In the genomic region with DNA sequence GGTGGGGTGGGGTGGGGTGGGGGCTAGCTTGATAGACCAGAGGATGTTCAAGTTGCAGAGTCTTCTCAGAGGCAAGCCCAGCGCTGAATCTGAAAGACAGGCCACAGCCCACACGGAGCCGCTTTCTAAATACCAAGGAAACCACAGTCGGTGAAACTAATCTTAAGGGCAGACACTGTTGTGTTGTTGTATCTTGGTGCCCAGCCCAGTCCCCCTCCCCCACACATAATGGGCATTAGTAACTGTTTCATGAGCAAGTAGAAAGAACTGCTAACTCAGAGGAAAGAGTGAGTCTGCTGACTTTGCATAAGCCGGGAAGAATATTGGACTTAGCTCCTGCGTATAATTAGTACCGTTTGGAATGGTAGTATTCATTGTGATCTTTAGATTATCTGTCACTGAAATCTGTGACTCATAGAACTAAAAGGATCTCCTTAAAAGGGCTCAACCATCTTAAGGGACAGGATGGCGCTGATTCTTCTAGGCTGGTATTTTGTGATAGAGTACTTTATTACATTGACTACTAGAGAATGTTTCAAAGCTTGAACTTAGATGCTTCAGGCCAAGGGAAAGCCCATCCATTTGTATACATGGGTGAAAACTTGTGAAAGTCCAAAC, we compare ENCODE assay signal across 14 mouse cellular contexts. TPM values are rescaled to one million over a fixed set of nuclear protein-coding genes. Genes with fewer than 3 reads are reported as not detected.
DNase-seq lines count a peak whose midpoint lies in the region; ATAC-seq and TF ChIP-seq lines count a peak whose summit lies in the region.
"Had no signal": no experiment of that assay in that cellular context is flagged by ENCODE, and none has a peak within 500 bp of the region (broad histone marks: within the 10 kb centered on the region; RNA-seq: fewer than 3 reads in every experiment).

No protein-coding gene starts in this region.

- DNase-seq in hindbrain, postnatal 0 days (ENCODE audit: low spot score): peak; percentile 33
- peak; percentile 52 for DNase-seq in CD4-positive, CD25-positive, alpha-beta regulatory T cell, adult 2 months (ENCODE audit: low read depth, low spot score)
- peak; percentile 83 to 88 for DNase-seq in kidney, postnatal 36 days
- no peak for DNase-seq in ovary, postnatal 14 days (ENCODE audit: low spot score)
- no peak for DNase-seq in midbrain, embryonic 10.5 days (ENCODE audit: low spot score)
- DNase-seq in liver: no peak
- DNase-seq: adrenal gland, adult 8-10 months; heart, postnatal 36 days had no signal

- no peak overlapping the region for H3K4me3 ChIP-seq in hindbrain, postnatal 0 days (ENCODE audit: low read length)
- no peak overlapping the region for H3K4me3 ChIP-seq in hindbrain, embryonic 13.5 days
- no peak overlapping the region for H3K4me3 ChIP-seq in embryonic facial prominence, embryonic 15.5 days (replicated peaks)
- H3K4me3 ChIP-seq in midbrain, embryonic 10.5 days: no peak overlapping the region
- H3K4me3 ChIP-seq: liver, embryonic 15.5 days had no signal

- H3K27me3 ChIP-seq in hindbrain, postnatal 0 days (ENCODE audit: insufficient read depth, low read length): no peaks in the 10 kb centered on the region
- no peaks in the 10 kb centered on the region for H3K27me3 ChIP-seq in hindbrain, embryonic 13.5 days
- H3K27me3 ChIP-seq in embryonic facial prominence, embryonic 15.5 days: no peaks in the 10 kb centered on the region
- H3K27me3 ChIP-seq in midbrain, embryonic 10.5 days (ENCODE audit: low read depth, poor library complexity, severe bottlenecking): no peaks in the 10 kb centered on the region
- H3K27me3 ChIP-seq: liver, embryonic 15.5 days; Patski had no signal

- 63% methylated on average over 8 of the region's 8 CpGs for WGBS in hindbrain, postnatal 0 days
- 89% methylated on average over 8 of the region's 8 CpGs for WGBS in hindbrain, embryonic 13.5 days
- WGBS in embryonic facial prominence, embryonic 15.5 days: 53% methylated on average over 8 of the region's 8 CpGs
- WGBS in midbrain, embryonic 10.5 days: 92% methylated on average over 8 of the region's 8 CpGs

- no peak overlapping the region for H3K4me2 ChIP-seq in hindbrain, postnatal 0 days (ENCODE audit: low read depth, low read length)
- H3K4me2 ChIP-seq in hindbrain, embryonic 13.5 days: no peak overlapping the region
- no peak overlapping the region for H3K4me2 ChIP-seq in embryonic facial prominence, embryonic 15.5 days (replicated peaks)
- H3K4me2 ChIP-seq: liver, embryonic 15.5 days had no signal

- H3K9me3 ChIP-seq in hindbrain, postnatal 0 days (ENCODE audit: low read length): no peaks in the 10 kb centered on the region
- H3K9me3 ChIP-seq in hindbrain, embryonic 13.5 days: no peaks in the 10 kb centered on the region
- H3K9me3 ChIP-seq in embryonic facial prominence, embryonic 15.5 days (replicated peaks): no peaks in the 10 kb centered on the region
- H3K9me3 ChIP-seq in midbrain, embryonic 10.5 days (replicated peaks): no peaks in the 10 kb centered on the region
- H3K9me3 ChIP-seq: liver, embryonic 15.5 days had no signal

- H3K27ac ChIP-seq in hindbrain, postnatal 0 days: no peak overlapping the region
- no peak overlapping the region for H3K27ac ChIP-seq in hindbrain, embryonic 13.5 days
- 0 out of 2 replicates have a peak overlapping the region, but pooled peaks have one; percentile 28 for H3K27ac ChIP-seq in embryonic facial prominence, embryonic 15.5 days (replicated peaks)
- no peak overlapping the region for H3K27ac ChIP-seq in midbrain, embryonic 10.5 days (replicated peaks)
- H3K27ac ChIP-seq: liver, embryonic 15.5 days; macrophage had no signal

- no peaks in the 10 kb centered on the region for H3K4me1 ChIP-seq in hindbrain, postnatal 0 days (ENCODE audit: insufficient read depth, low read length)
- no peaks in the 10 kb centered on the region for H3K4me1 ChIP-seq in hindbrain, embryonic 13.5 days (replicated peaks)
- H3K4me1 ChIP-seq in embryonic facial prominence, embryonic 15.5 days: peaks cover 11% of the 10 kb centered on the region; the same call in 1 of the 2 replicates
- no peaks in the 10 kb centered on the region for H3K4me1 ChIP-seq in midbrain, embryonic 10.5 days

- TF ChIP-seq CTCF in hindbrain, postnatal 0 days (IDR thresholded peaks at IDR 0.05; ENCODE audit: low read depth): no peak

- H3K36me3 ChIP-seq in hindbrain, postnatal 0 days (ENCODE audit: insufficient read depth, low read length): peaks cover 65% of the 10 kb centered on the region
- H3K36me3 ChIP-seq in hindbrain, embryonic 13.5 days: peaks cover 82% of the 10 kb centered on the region
- H3K36me3 ChIP-seq in embryonic facial prominence, embryonic 15.5 days: peaks cover 74% of the 10 kb centered on the region
- H3K36me3 ChIP-seq in midbrain, embryonic 10.5 days: peaks cover 96% of the 10 kb centered on the region

- ATAC-seq in hindbrain, postnatal 0 days: 0 out of 2 replicates have a peak, but pooled peaks have one; percentile 51
- no peak; the same call in 1 of the 2 replicates for ATAC-seq in hindbrain, embryonic 13.5 days (ENCODE audit: low FRiP score)
- peak; percentile 47; the same call in 1 of the 2 replicates for ATAC-seq in embryonic facial prominence, embryonic 15.5 days (ENCODE audit: insufficient number of reproducible peaks, low FRiP score, low TSS enrichment, low read depth)
- ATAC-seq: Patski had no signal

- no peak overlapping the region for H3K9ac ChIP-seq in hindbrain, postnatal 0 days (replicated peaks; ENCODE audit: low read length)
- no peak overlapping the region for H3K9ac ChIP-seq in hindbrain, embryonic 13.5 days
- H3K9ac ChIP-seq in embryonic facial prominence, embryonic 15.5 days: no peak overlapping the region
- H3K9ac ChIP-seq: liver, embryonic 15.5 days had no signal

RNA-seq across cellular contexts. Expression of gene Dlst, which starts 16.5 kb away (rescaled TPM):
- total RNA-seq in hindbrain, postnatal 0 days (2014; rRNA removed): 104 and 115 TPM in 2 replicates
- 104 and 108 TPM in 2 replicates for polyA plus RNA-seq in hindbrain, postnatal 0 days (2015; fragmentation: Nextera tagmentation; extraction: Ambion mirVana)
- 103 and 107 TPM in 2 replicates for polyA plus RNA-seq in hindbrain, embryonic 13.5 days (2015; fragmentation: Nextera tagmentation; extraction: Ambion mirVana)
- 105 and 106 TPM in 2 replicates for polyA plus RNA-seq in embryonic facial prominence, embryonic 15.5 days (2015; fragmentation: Nextera tagmentation; extraction: Ambion mirVana)
- 110 and 111 TPM in 2 replicates for polyA plus RNA-seq in midbrain, embryonic 10.5 days (2016; fragmentation: Nextera tagmentation; extraction: Ambion mirVana)

RNA-seq across cellular contexts. Expression of gene Prox2, which starts 16.5 kb away (rescaled TPM):
- total RNA-seq in hindbrain, postnatal 0 days (2014; rRNA removed): 0.68 and 0.79 TPM in 2 replicates
- polyA plus RNA-seq in hindbrain, postnatal 0 days (2015; fragmentation: Nextera tagmentation; extraction: Ambion mirVana): 1.4 and 2.0 TPM in 2 replicates
- 2.0 and 2.2 TPM in 2 replicates for polyA plus RNA-seq in hindbrain, embryonic 13.5 days (2015; fragmentation: Nextera tagmentation; extraction: Ambion mirVana)
- polyA plus RNA-seq in embryonic facial prominence, embryonic 15.5 days (2015; fragmentation: Nextera tagmentation; extraction: Ambion mirVana): 3.1 and 4.0 TPM in 2 replicates
- 2.3 and 3.5 TPM in 2 replicates for polyA plus RNA-seq in midbrain, embryonic 10.5 days (2016; fragmentation: Nextera tagmentation; extraction: Ambion mirVana)
- total RNA-seq: monocyte, adult 5-6 weeks had no signal

RNA-seq across cellular contexts. Expression of gene Rps6kl1, which starts 24.0 kb away (rescaled TPM):
- total RNA-seq in hindbrain, postnatal 0 days (2014; rRNA removed): 42.0 TPM in 2 replicates
- 29.3 and 30.8 TPM in 2 replicates for polyA plus RNA-seq in hindbrain, postnatal 0 days (2015; fragmentation: Nextera tagmentation; extraction: Ambion mirVana)
- polyA plus RNA-seq in hindbrain, embryonic 13.5 days (2015; fragmentation: Nextera tagmentation; extraction: Ambion mirVana): 23.3 and 24.1 TPM in 2 replicates
- polyA plus RNA-seq in embryonic facial prominence, embryonic 15.5 days (2015; fragmentation: Nextera tagmentation; extraction: Ambion mirVana): 0.69 and 1.1 TPM in 2 replicates
- polyA plus RNA-seq in midbrain, embryonic 10.5 days (2016; fragmentation: Nextera tagmentation; extraction: Ambion mirVana): 1.7 and 2.6 TPM in 2 replicates
- polyA plus RNA-seq: macrophage had no signal

RNA-seq across cellular contexts. Expression of gene Pgf, which starts 50.5 kb away (rescaled TPM):
- 2.9 and 5.0 TPM in 2 replicates for total RNA-seq in hindbrain, postnatal 0 days (2014; rRNA removed)
- 10.0 TPM in 2 replicates for polyA plus RNA-seq in hindbrain, postnatal 0 days (2015; fragmentation: Nextera tagmentation; extraction: Ambion mirVana)
- polyA plus RNA-seq in hindbrain, embryonic 13.5 days (2015; fragmentation: Nextera tagmentation; extraction: Ambion mirVana): 7.5 and 9.4 TPM in 2 replicates
- 15.3 and 15.9 TPM in 2 replicates for polyA plus RNA-seq in embryonic facial prominence, embryonic 15.5 days (2015; fragmentation: Nextera tagmentation; extraction: Ambion mirVana)
- 2.9 and 3.9 TPM in 2 replicates for polyA plus RNA-seq in midbrain, embryonic 10.5 days (2016; fragmentation: Nextera tagmentation; extraction: Ambion mirVana)
- total RNA-seq: monocyte, adult 5-6 weeks had no signal

Comparison
In these comparisons a context has a peak if more than half of its experiments do, and no peak if none do; other contexts are left out.
1. DNase-seq: peak in hindbrain, postnatal 0 days (single experiment), CD4-positive, CD25-positive, alpha-beta regulatory T cell, adult 2 months (single experiment) and kidney, postnatal 36 days (2 of 2); none in ovary, postnatal 14 days (single experiment), midbrain, embryonic 10.5 days (single experiment) and liver (single experiment).